Mouse (Mus musculus) myocyte (in vitro differentiated cells): ENCODE measurements around the gene Tha1. TPM values are rescaled to one million over a fixed set of nuclear protein-coding genes. Genes with fewer than 3 reads are reported as not detected.
"Not testable (repeated sequence)": the region's sequence is repeated elsewhere in the genome, so short reads cannot be mapped to it uniquely, and the experiment has no call there.

ENCODE experiments used
- H3K27me3 ChIP-seq: one replicate; pipeline ENCODE4 v1.6.1; 2011; ENCODE audit not compliant: control insufficient read depth, insufficient read depth, insufficient read length
- H3K36me3 ChIP-seq: one replicate; pipeline ENCODE4 v1.6.1; 2011; ENCODE audit not compliant: control insufficient read depth, insufficient read depth
- H3K4me2 ChIP-seq: one replicate; pipeline ENCODE4 v1.6.1; 2011; ENCODE audit warnings: low read depth, control low read depth
- H3K4me3 ChIP-seq: one replicate; pipeline ENCODE4 v1.5.1; 2011; ENCODE audit warnings: mild to moderate bottlenecking, control low read depth, moderate library complexity
- H3K79me2 ChIP-seq: one replicate; pipeline ENCODE4 v1.6.1; 2011; ENCODE audit not compliant: control insufficient read depth, insufficient read depth
- H3ac ChIP-seq: one replicate; pipeline ENCODE4 v1.6.1; 2011; ENCODE audit not compliant: control insufficient read depth, insufficient read length
- CEBPB ChIP-seq: IDR thresholded peaks from 2 replicates; pipeline ENCODE4 v1.6.1; 2011; ENCODE audit warnings: mild to moderate bottlenecking, moderate library complexity; ENCODE audit not compliant: poor library complexity, insufficient read depth, severe bottlenecking
- E2F4 ChIP-seq: IDR thresholded peaks from one replicate; pipeline ENCODE4 v1.6.1; 2011; ENCODE audit warnings: mild to moderate bottlenecking, control low read depth, moderate library complexity; ENCODE audit not compliant: insufficient read depth
- MAX ChIP-seq: IDR thresholded peaks from one replicate; pipeline ENCODE4 v1.6.1; 2011; ENCODE audit warnings: low read depth, mild to moderate bottlenecking, control low read depth
- MYOD1 ChIP-seq, 3 experiments: IDR thresholded peaks; one replicate each; pipeline ENCODE4 v1.6.1; 2011; ENCODE audit warnings: control low read depth in 2 of 3, low read depth in 2 of 3, mild to moderate bottlenecking in 2 of 3, moderate library complexity in 1 of 3; ENCODE audit not compliant: insufficient read length in 2 of 3, control insufficient read depth in 1 of 3
- MYOG ChIP-seq, 3 experiments: IDR thresholded peaks; one replicate each; pipeline ENCODE4 v1.6.1; 2011; ENCODE audit warnings: control low read depth in 2 of 3, low read depth in 2 of 3, mild to moderate bottlenecking in 2 of 3; ENCODE audit not compliant: insufficient read length in 2 of 3, control insufficient read depth in 1 of 3, insufficient read depth in 1 of 3
- POLR2A ChIP-seq: IDR thresholded peaks from one replicate; pipeline ENCODE4 v1.6.1; 2011; ENCODE audit warnings: low read depth, mild to moderate bottlenecking, control low read depth, moderate library complexity; ENCODE audit not compliant: insufficient read length
- POLR2AphosphoS2 ChIP-seq: IDR thresholded peaks from one replicate; pipeline ENCODE4 v1.6.1; 2011; ENCODE audit warnings: low read depth, control low read depth; ENCODE audit not compliant: insufficient read length
- REST ChIP-seq: IDR thresholded peaks from one replicate; pipeline ENCODE4 v1.6.1; 2011; ENCODE audit warnings: mild to moderate bottlenecking, control low read depth, moderate library complexity; ENCODE audit not compliant: insufficient read depth, insufficient read length
- SRF ChIP-seq: IDR thresholded peaks from one replicate; pipeline ENCODE4 v1.6.1; 2011; ENCODE audit warnings: low read depth; ENCODE audit not compliant: control insufficient read depth, insufficient read length
- TCF12 ChIP-seq: IDR thresholded peaks from one replicate; pipeline ENCODE4 v1.6.1; 2011; ENCODE audit warnings: mild to moderate bottlenecking, control low read depth; ENCODE audit not compliant: poor library complexity, insufficient read depth, severe bottlenecking
- TCF3 ChIP-seq: IDR thresholded peaks from one replicate; pipeline ENCODE4 v1.6.1; 2011; ENCODE audit warnings: low read depth, control low read depth; ENCODE audit not compliant: insufficient read length
- USF1 ChIP-seq: IDR thresholded peaks from one replicate; pipeline ENCODE4 v1.6.1; 2011; ENCODE audit warnings: low read depth, mild to moderate bottlenecking, control low read depth, moderate library complexity
- polyA plus RNA-seq: library from polyadenylated mRNA; unstranded; fragments of >200 nt; fragmentation: generic; extraction: Trizol; gene quantifications from one replicate; pipeline ENCODE4 v1.2.1, GENCODE M21; 2012; ENCODE audit warnings: missing spikeins

Tha1 gene
- polyA plus RNA-seq, 1 experiment = 2.5 TPM

DNA sequence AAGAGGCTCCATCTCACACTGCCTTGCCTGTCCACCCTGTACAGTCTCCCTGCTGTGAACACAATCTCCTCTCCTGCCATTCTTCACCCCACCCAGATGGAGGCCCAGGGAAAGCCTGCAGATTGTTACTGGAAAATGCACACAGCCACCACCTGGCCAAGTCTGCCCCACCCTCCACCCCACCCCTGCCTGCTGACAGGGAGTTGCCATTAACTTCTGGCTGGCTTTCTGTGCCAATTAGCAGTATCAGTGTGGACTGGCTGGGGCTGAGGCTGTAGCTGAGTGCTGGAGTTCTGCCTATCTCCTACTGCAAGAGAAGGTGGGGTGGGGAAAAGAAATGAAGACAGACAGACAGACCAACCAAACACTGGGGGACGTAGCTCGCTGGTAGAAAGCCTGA is 34.7 kb downstream of the Tha1 start:
- Histone ChIP-seq H3K27me3 (no peaks in the 10 kb centered on the region), H3K36me3 (no peaks in the 10 kb centered on the region)

GRCm38 (mm10) chr11:117836306-117836705 is 37.0 kb downstream of the Tha1 start:
- Histone ChIP-seq H3K27me3 (no peaks in the 10 kb centered on the region), H3K4me3 (no peak overlapping the region), H3K79me2 (no peaks in the 10 kb centered on the region), H3K4me2 (no peak overlapping the region), H3K36me3 (no peaks in the 10 kb centered on the region), H3ac (no peak overlapping the region)
- no peak for TF ChIP-seq CEBPB
- no peak for TF ChIP-seq REST
- TF ChIP-seq MYOG (IDR thresholded peaks at IDR 0.05; ENCODE audit: control insufficient read depth in 1 of 3, insufficient read depth in 1 of 3, insufficient read length in 2 of 3, low read depth in 2 of 3) = no peak
- no peak for TF ChIP-seq TCF3
- TF ChIP-seq E2F4 = no peak
- no peak for TF ChIP-seq POLR2A
- TF ChIP-seq TCF12 = no peak
- TF ChIP-seq SRF = no peak
- TF ChIP-seq MAX = no peak
- TF ChIP-seq USF1 = no peak
- TF ChIP-seq POLR2AphosphoS2 = no peak
- TF ChIP-seq MYOD1 (IDR thresholded peaks at IDR 0.05; ENCODE audit: control insufficient read depth in 1 of 3, insufficient read length in 2 of 3, low read depth in 2 of 3) = no peak

More for the DNA sequence above, 34.7 kb downstream of the Tha1 start:
- no peak for TF ChIP-seq POLR2AphosphoS2
- TF ChIP-seq CEBPB = no peak
- TF ChIP-seq MYOG (IDR thresholded peaks at IDR 0.05; ENCODE audit: control insufficient read depth in 1 of 3, insufficient read depth in 1 of 3, insufficient read length in 2 of 3, low read depth in 2 of 3) = peak in 1 of 3 experiments; percentile 21
- no peak for TF ChIP-seq USF1
- peak in 1 of 3 experiments; percentile 50 for TF ChIP-seq MYOD1 (IDR thresholded peaks at IDR 0.05; ENCODE audit: control insufficient read depth in 1 of 3, insufficient read length in 2 of 3, low read depth in 2 of 3)
- no peak for TF ChIP-seq MAX
- no peak for TF ChIP-seq SRF
- TF ChIP-seq E2F4 = no peak
- no peak for TF ChIP-seq TCF3
- TF ChIP-seq REST = no peak
- no peak for TF ChIP-seq TCF12
- TF ChIP-seq POLR2A = no peak
- Histone ChIP-seq H3ac (no peak overlapping the region), H3K79me2 (no peaks in the 10 kb centered on the region), H3K4me2 (no peak overlapping the region), H3K4me3 (no peak overlapping the region)

DNA sequence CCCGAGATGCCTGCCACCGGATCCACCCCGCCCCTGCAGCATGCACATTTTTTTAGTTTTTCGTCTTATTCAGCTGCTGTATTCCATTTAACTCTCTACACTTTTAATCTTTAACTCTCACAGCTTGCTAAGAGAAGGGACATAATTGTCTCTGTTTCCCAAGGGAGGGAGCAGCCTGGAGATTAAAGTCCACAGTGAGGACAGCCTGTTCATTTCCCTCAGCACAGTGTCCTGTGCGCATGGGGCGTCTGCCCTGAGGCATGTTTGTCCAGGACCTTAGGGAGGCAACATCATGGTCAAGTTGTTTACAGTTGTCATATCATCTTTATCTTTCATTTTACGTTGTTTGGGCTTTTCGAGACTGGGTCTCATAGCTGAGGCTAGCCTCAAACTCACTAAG is 39.2 kb downstream of the Tha1 start:
- no peaks in the 10 kb centered on the region for H3K27me3 ChIP-seq
- H3K36me3 ChIP-seq = no peaks in the 10 kb centered on the region
- H3K79me2 ChIP-seq = no peaks in the 10 kb centered on the region
- H3K4me3 ChIP-seq = no peak overlapping the region
- TF ChIP-seq TCF12 (no peak), CEBPB (no peak), POLR2AphosphoS2 (no peak), E2F4 (no peak), MYOG (IDR thresholded peaks at IDR 0.05; ENCODE audit: control insufficient read depth in 1 of 3, insufficient read depth in 1 of 3, insufficient read length in 2 of 3, low read depth in 2 of 3) (no peak), REST (no peak), POLR2A (no peak), MYOD1 (IDR thresholded peaks at IDR 0.05; ENCODE audit: control insufficient read depth in 1 of 3, insufficient read length in 2 of 3, low read depth in 2 of 3) (no peak), MAX (no peak), SRF (no peak)
- no peak overlapping the region for H3ac ChIP-seq
- no peak overlapping the region for H3K4me2 ChIP-seq

- H3K36me3 ChIP-seq, H3K4me3 ChIP-seq, H3K27me3 ChIP-seq, H3K79me2 ChIP-seq, H3ac ChIP-seq, H3K4me2 ChIP-seq: not testable (repeated sequence)
Observed at GRCm38 (mm10) chr11:117833509-117833908, 39.8 kb downstream of the Tha1 start.

DNA sequence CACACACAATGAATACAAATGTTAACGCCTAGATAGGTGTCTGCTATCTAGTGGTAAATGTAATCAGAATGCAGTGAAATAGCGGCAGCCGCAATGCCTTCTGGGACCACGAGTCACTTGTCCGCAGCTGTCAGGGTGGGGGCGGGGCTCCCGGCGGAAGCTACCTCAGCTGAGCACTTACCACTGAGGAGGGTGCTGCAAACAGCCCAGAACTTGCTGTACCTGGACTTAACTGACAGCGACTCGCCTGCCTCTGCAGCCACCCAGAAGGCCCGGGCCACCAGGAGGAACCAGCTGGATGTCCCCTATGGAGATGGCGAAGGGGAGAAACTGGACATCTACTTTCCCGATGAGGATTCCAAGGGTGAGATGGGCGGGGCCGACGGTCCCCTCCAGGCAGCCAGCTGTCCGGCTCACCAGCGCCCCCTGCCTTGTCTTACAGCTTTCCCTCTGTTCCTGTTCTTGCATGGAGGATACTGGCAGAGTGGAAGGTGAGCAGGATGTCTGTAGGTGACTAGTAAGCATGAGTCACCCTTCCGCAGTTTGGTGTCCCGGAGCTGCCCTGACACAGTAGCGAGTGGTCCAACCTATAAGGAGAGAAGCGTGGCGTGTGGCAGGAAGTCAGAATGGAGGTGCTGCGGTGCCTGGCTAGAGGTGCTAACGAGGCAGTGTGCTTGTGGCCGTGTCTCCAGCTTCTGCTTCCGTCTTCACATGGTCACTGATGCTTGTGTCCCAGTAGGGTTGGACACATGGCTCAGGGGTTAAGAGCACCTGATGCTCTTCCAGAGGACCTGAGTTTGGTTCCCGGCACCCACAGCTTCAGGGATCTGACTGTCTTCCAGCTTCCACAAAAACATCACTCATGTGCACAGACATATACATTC is 41.0 kb downstream of the Tha1 start:
- TF ChIP-seq POLR2A = no peak
- no peak for TF ChIP-seq REST
- TF ChIP-seq TCF12 = no peak
- no peak for TF ChIP-seq TCF3
- TF ChIP-seq SRF = no peak
- no peak for TF ChIP-seq MAX
- TF ChIP-seq USF1 = no peak
- TF ChIP-seq CEBPB = no peak
- peak in 2 of 3 experiments; percentile 75 to 85 for TF ChIP-seq MYOD1 (IDR thresholded peaks at IDR 0.05; ENCODE audit: control insufficient read depth in 1 of 3, insufficient read length in 2 of 3, low read depth in 2 of 3)
- peak; percentile 29 for TF ChIP-seq POLR2AphosphoS2
- peak in 2 of 3 experiments; percentile 75 to 81 for TF ChIP-seq MYOG (IDR thresholded peaks at IDR 0.05; ENCODE audit: control insufficient read depth in 1 of 3, insufficient read depth in 1 of 3, insufficient read length in 2 of 3, low read depth in 2 of 3)
- TF ChIP-seq E2F4 = no peak
- no peak overlapping the region for H3ac ChIP-seq
- H3K27me3 ChIP-seq = no peaks in the 10 kb centered on the region
- peak overlapping the region; percentile 68 for H3K4me2 ChIP-seq
- no peaks in the 10 kb centered on the region for H3K79me2 ChIP-seq
- H3K36me3 ChIP-seq = no peaks in the 10 kb centered on the region
- H3K4me3 ChIP-seq = peak overlapping the region; percentile 15
